Mouse (Mus musculus) kidney, embryonic 14.5 days (tissue): ENCODE data around the gene Serpina1c. TPM values are rescaled to one million over a fixed set of nuclear protein-coding genes. Genes with fewer than 3 reads are reported as not detected.
"Not testable (repeated sequence)": the region's sequence is repeated elsewhere in the genome, so short reads cannot be mapped to it uniquely, and the experiment has no call there.

Experiments
- ATAC-seq: fragments of 200-750 bp; cut with Nextera tagmentation; 2 replicates; pipeline ENCODE4 v1.8.0; 2017; ENCODE audit warnings: moderate number of reproducible peaks, mild to moderate bottlenecking, moderate TSS enrichment, moderate library complexity; ENCODE audit not compliant: low FRiP score, low TSS enrichment
- H3K27ac ChIP-seq: fragments of 300-500 bp; sonication (generic); 2 replicates; pipeline ENCODE4 v1.5.1; 2014; ENCODE audit warnings: low read depth, mild to moderate bottlenecking, low read length, moderate library complexity, mixed read lengths
- H3K27me3 ChIP-seq: fragments of 300-500 bp; sonication (generic); 2 replicates; pipeline ENCODE4 v1.6.1; 2014; ENCODE audit warnings: mild to moderate bottlenecking, low read length; ENCODE audit not compliant: control insufficient read depth, insufficient read depth
- H3K36me3 ChIP-seq: fragments of 300-500 bp; sonication (generic); 2 replicates; pipeline ENCODE4 v1.6.1; 2014; ENCODE audit warnings: low read length, mixed read lengths; ENCODE audit not compliant: control insufficient read depth, insufficient read depth
- H3K4me1 ChIP-seq: fragments of 300-500 bp; sonication (generic); 2 replicates; pipeline ENCODE4 v1.6.1; 2014; ENCODE audit warnings: low read length, mixed read lengths; ENCODE audit not compliant: control insufficient read depth, insufficient read depth
- H3K4me2 ChIP-seq: fragments of 300-500 bp; sonication (generic); replicated peaks from 2 replicates; pipeline ENCODE4 v1.6.1; 2014; ENCODE audit warnings: low read depth, mild to moderate bottlenecking, low read length
- H3K4me3 ChIP-seq: fragments of 300-500 bp; sonication (generic); 2 replicates; pipeline ENCODE4 v1.5.1; 2014; ENCODE audit warnings: mild to moderate bottlenecking, low read length
- H3K9ac ChIP-seq: fragments of 300-500 bp; sonication (generic); 2 replicates; pipeline ENCODE4 v1.6.1; 2014; ENCODE audit warnings: low read depth, mild to moderate bottlenecking, low read length, moderate library complexity
- H3K9me3 ChIP-seq: fragments of 300-500 bp; sonication (generic); 2 replicates; pipeline ENCODE4 v1.6.1; 2016; ENCODE audit warnings: low read length; ENCODE audit not compliant: control insufficient read depth
- WGBS: fragments of 180-500 bp; shearing (Covaris S2); extraction: QIAGEN DNeasy Blood & Tissue Kit; methylation state at CpG from one replicate; pipeline ENCODE4 v1.1.7; 2014; 5-methylcytosine and 5-hydroxymethylcytosine counted together
- polyA plus RNA-seq: library from polyadenylated mRNA; unstranded; fragments of >200 nt; fragmentation: Nextera tagmentation; extraction: Ambion mirVana; gene quantifications from 2 replicates; pipeline ENCODE4 v1.2.1, GENCODE M21; 2014

The Serpina1c gene
- polyA plus RNA-seq, 1 experiment from 2014 or later, result 0.51 TPM

- not testable (repeated sequence) for H3K4me2 ChIP-seq, H3K36me3 ChIP-seq, ATAC-seq, H3K9me3 ChIP-seq, H3K4me1 ChIP-seq, H3K27ac ChIP-seq, H3K9ac ChIP-seq, H3K4me3 ChIP-seq, H3K27me3 ChIP-seq
- WGBS, result 90% methylated on average over 3 of the region's 4 CpGs
Measured at GRCm38 (mm10) chr12:103860571-103860970, 44.1 kb downstream of the Serpina1c start.

GRCm38 (mm10) chr12:103859584-103859983, 45.1 kb downstream of the Serpina1c start:
- not testable (repeated sequence) for H3K4me3 ChIP-seq, H3K27me3 ChIP-seq, H3K9me3 ChIP-seq, H3K27ac ChIP-seq, H3K9ac ChIP-seq, H3K4me1 ChIP-seq, ATAC-seq, H3K4me2 ChIP-seq, H3K36me3 ChIP-seq
- 64% methylated on average over 3 of the region's 3 CpGs for WGBS

- H3K4me1 ChIP-seq, ATAC-seq: not testable (repeated sequence)
- WGBS, result 94% methylated on average over 2 of the region's 2 CpGs
Measured at GRCm38 (mm10) chr12:103853032-103853431, 51.7 kb downstream of the Serpina1c start.

More at GRCm38 (mm10) chr12:103853032-103853431, 51.7 kb downstream of the Serpina1c start:
- not testable (repeated sequence) for H3K4me2 ChIP-seq, H3K9me3 ChIP-seq, H3K27me3 ChIP-seq, H3K27ac ChIP-seq, H3K4me3 ChIP-seq, H3K36me3 ChIP-seq, H3K9ac ChIP-seq

Other genes starting within 250 kb of the Serpina1c start
- 0.47 and 0.95 TPM in 2 replicates for gene Serpina6, start 247.7 kb downstream of the Serpina1c start, polyA plus RNA-seq
- gene Serpina16, start 228.7 kb downstream of the Serpina1c start, polyA plus RNA-seq, result not detected in 2 replicates
- not detected in 2 replicates for gene Serpina1f, start 209.4 kb downstream of the Serpina1c start, polyA plus RNA-seq
- not detected in 2 replicates for gene Serpina1d, start 131.3 kb downstream of the Serpina1c start, polyA plus RNA-seq
- gene Serpina1b, start 74.5 kb downstream of the Serpina1c start, polyA plus RNA-seq, result 3.1 and 3.8 TPM in 2 replicates
- 4.6 and 7.4 TPM in 2 replicates for gene Serpina1a, start 41.3 kb downstream of the Serpina1c start, polyA plus RNA-seq
- gene Serpina1e, start 54.1 kb upstream of the Serpina1c start, polyA plus RNA-seq, result 0.19 and 0.26 TPM in 2 replicates
- not detected in 2 replicates for gene Serpina11, start 85.1 kb upstream of the Serpina1c start, polyA plus RNA-seq
- not detected in 2 replicates for gene Serpina9, start 108.9 kb upstream of the Serpina1c start, polyA plus RNA-seq
- not detected in 2 replicates for gene Serpina12, start 139.6 kb upstream of the Serpina1c start, polyA plus RNA-seq
- gene Serpina5, start 196.2 kb upstream of the Serpina1c start, polyA plus RNA-seq, result not detected in 2 replicates
- not detected in 2 replicates for gene Serpina3a, start 207.8 kb upstream of the Serpina1c start, polyA plus RNA-seq
- gene Serpina3b, start 223.1 kb upstream of the Serpina1c start, polyA plus RNA-seq, result not detected in 2 replicates
- not detected in 2 replicates for gene Serpina3c, start 249.0 kb upstream of the Serpina1c start, polyA plus RNA-seq